10 mouse cellular contexts compared by ENCODE assay signal in genomic region chr8:118713111-118713510, GRCm38 (mm10).
DNase-seq lines count a peak whose midpoint lies in the region; ATAC-seq and TF ChIP-seq lines count a peak whose summit lies in the region.
"Had no signal": no experiment of that assay in that cellular context is flagged by ENCODE, and none has a peak within 500 bp of the region (broad histone marks: within the 10 kb centered on the region; RNA-seq: fewer than 3 reads in every experiment).

No protein-coding gene starts in this region.

- H3K9me3 ChIP-seq in heart, embryonic 14.5 days (ENCODE audit: control insufficient read depth, low read length): no peaks in the 10 kb centered on the region; the same call in 1 of the 2 replicates
- H3K9me3 ChIP-seq: limb, embryonic 15.5 days had no signal

- no peak overlapping the region for H3K27ac ChIP-seq in heart, embryonic 14.5 days (replicated peaks in 1 of 2; ENCODE audit: control insufficient read depth in 1 of 2, insufficient read depth in 1 of 2, low read depth in 2 of 2, low read length in 2 of 2)
- no peak overlapping the region; the same call in 1 of the 2 replicates for H3K27ac ChIP-seq in liver, adult 2 months (replicated peaks; ENCODE audit: insufficient read depth, low read depth, low read length)
- H3K27ac ChIP-seq: limb, embryonic 15.5 days had no signal

- no peaks in the 10 kb centered on the region for H3K79me2 ChIP-seq in liver, adult 2 months (ENCODE audit: control insufficient read depth, insufficient read depth, low read length)

- H3K36me3 ChIP-seq in heart, embryonic 14.5 days (ENCODE audit: control insufficient read depth, insufficient read depth, low read length): no peaks in the 10 kb centered on the region
- H3K36me3 ChIP-seq in liver, adult 2 months (ENCODE audit: control insufficient read depth, insufficient read depth, low read length): no peaks in the 10 kb centered on the region
- H3K36me3 ChIP-seq: limb, embryonic 15.5 days had no signal

- no peak for ATAC-seq in heart, embryonic 14.5 days (ENCODE audit: insufficient number of reproducible peaks, insufficient read depth, low FRiP score, low read depth)

- no peaks in the 10 kb centered on the region for H3K27me3 ChIP-seq in heart, embryonic 14.5 days (ENCODE audit: control insufficient read depth, insufficient read depth, low read length)
- H3K27me3 ChIP-seq in liver, adult 2 months (ENCODE audit: control insufficient read depth, insufficient read depth, low read length): no peaks in the 10 kb centered on the region
- H3K27me3 ChIP-seq: limb, embryonic 15.5 days had no signal

- no peak for DNase-seq in heart, postnatal 14 days
- peak; percentile 17 for DNase-seq in brain, embryonic 14.5 days (ENCODE audit: low read depth)
- peak; percentile 5 for DNase-seq in c-Kit-positive CD71-negative TER-119-negative erythroid progenitor cells, embryonic 14.5 days (ENCODE audit: low read depth)
- DNase-seq in liver, adult 2 months (ENCODE audit: extremely low read depth, low read depth, low spot score): peak; percentile 21
- DNase-seq in right cerebral cortex, postnatal 10 days (ENCODE audit: low spot score in 2 of 2): no peak
- DNase-seq in frontal cortex, postnatal 36 days (ENCODE audit: low spot score in 2 of 2): no peak
- DNase-seq: gastrocnemius, postnatal 14 days; thymus, postnatal 14 days had no signal

- intact Hi-C loops in heart, postnatal 14 days (cut with DNase I): no loop called here

- no peak for TF ChIP-seq POLR2A in brain, embryonic 14.5 days (IDR thresholded peaks at IDR 0.05; ENCODE audit: borderline replicate concordance, extremely low read depth, insufficient read depth, insufficient read length, poor library complexity, severe bottlenecking)
- TF ChIP-seq POLR2A in liver, adult 2 months (IDR thresholded peaks at IDR 0.05; ENCODE audit: extremely low read depth, insufficient read depth, low read length): no peak

- no peak overlapping the region for H3K9ac ChIP-seq in heart, embryonic 14.5 days (ENCODE audit: low read length)
- H3K9ac ChIP-seq in liver, adult 2 months (ENCODE audit: low read depth, low read length): no peak overlapping the region
- H3K9ac ChIP-seq: limb, embryonic 15.5 days had no signal

- peaks cover 3 to 7% of the 10 kb centered on the region in 2 experiments; a peak in 1 of 4 replicates for H3K4me1 ChIP-seq in heart, embryonic 14.5 days (ENCODE audit: control insufficient read depth in 2 of 2, insufficient read depth in 2 of 2, low read length in 2 of 2)
- no peaks in the 10 kb centered on the region for H3K4me1 ChIP-seq in liver, adult 2 months (ENCODE audit: control insufficient read depth, insufficient read depth, low read length)
- H3K4me1 ChIP-seq: limb, embryonic 15.5 days had no signal

- H3K4me3 ChIP-seq in heart, embryonic 14.5 days (ENCODE audit: control insufficient read depth in 1 of 2, insufficient read depth in 1 of 2, low read depth in 1 of 2, low read length in 2 of 2): no peak overlapping the region
- no peak overlapping the region for H3K4me3 ChIP-seq in liver, adult 2 months (ENCODE audit: insufficient read depth, low read depth, low read length)
- H3K4me3 ChIP-seq: limb, embryonic 15.5 days had no signal

- WGBS in heart, embryonic 14.5 days: 5% methylated on average over 11 of the region's 11 CpGs
- 21% methylated on average over 11 of the region's 11 CpGs for WGBS in liver, adult 2 months

- TF ChIP-seq CTCF in brain, embryonic 14.5 days (IDR thresholded peaks at IDR 0.05; ENCODE audit: borderline replicate concordance, extremely low read depth, insufficient read depth, insufficient read length): no peak
- no peak for TF ChIP-seq CTCF in liver, adult 2 months (IDR thresholded peaks at IDR 0.05; ENCODE audit: low read depth, low read length)

- H3K4me2 ChIP-seq in heart, embryonic 14.5 days (ENCODE audit: low read length): 0 out of 2 replicates have a peak overlapping the region, but pooled peaks have one; percentile 2
- H3K4me2 ChIP-seq: limb, embryonic 15.5 days had no signal

Comparison
In these comparisons a context has a peak if more than half of its experiments do, and no peak if none do; other contexts are left out.
1. DNase-seq: peak in brain, embryonic 14.5 days (single experiment), c-Kit-positive CD71-negative TER-119-negative erythroid progenitor cells, embryonic 14.5 days (single experiment) and liver, adult 2 months (single experiment); none in heart, postnatal 14 days (0 of 2), right cerebral cortex, postnatal 10 days (0 of 2) and frontal cortex, postnatal 36 days (0 of 2).